Mouse (Mus musculus) spleen, adult 12 weeks (tissue): ENCODE measurements around the gene Mgea5.
"Not testable (repeated sequence)": the region's sequence is repeated elsewhere in the genome, so short reads cannot be mapped to it uniquely, and the experiment has no call there.

Experiments used
- DNase-seq: peaks from one replicate; pipeline ENCODE4 v3.0.0; 2022; ENCODE audit warnings: low spot score

Gene Mgea5

GRCm38 (mm10) chr19:45783181-45783932 lies at the start of gene Mgea5:
Mgea5 (minus strand) TSS chr19:45783837.
- peak; percentile 96 for DNase-seq

DNA sequence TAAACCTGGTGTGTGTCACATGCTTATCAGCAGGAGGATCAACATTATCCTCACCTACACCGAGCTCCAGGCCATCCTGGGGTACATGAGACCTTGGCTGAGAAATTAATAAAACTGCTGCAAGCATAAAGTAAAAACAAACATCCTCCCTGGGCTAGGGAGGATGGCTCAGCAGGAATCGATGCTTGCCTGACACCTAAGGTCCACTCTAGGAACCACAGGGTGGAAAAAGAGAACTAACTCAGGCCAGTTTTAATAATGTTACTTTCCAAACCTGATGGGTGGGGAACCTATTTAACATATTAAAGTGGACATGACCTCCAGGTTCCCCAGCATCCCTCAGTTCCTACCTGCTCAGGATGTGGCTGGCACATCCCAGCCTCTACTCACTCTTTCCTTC lies 47.0 kb upstream of the Mgea5 start:
- no peak for DNase-seq

- DNase-seq, result no peak
Observed at GRCm38 (mm10) chr19:45827736-45828135, 44.1 kb upstream of the Mgea5 start.

GRCm38 (mm10) chr19:45827125-45827524 lies 43.5 kb upstream of the Mgea5 start:
- DNase-seq, result no peak

DNA sequence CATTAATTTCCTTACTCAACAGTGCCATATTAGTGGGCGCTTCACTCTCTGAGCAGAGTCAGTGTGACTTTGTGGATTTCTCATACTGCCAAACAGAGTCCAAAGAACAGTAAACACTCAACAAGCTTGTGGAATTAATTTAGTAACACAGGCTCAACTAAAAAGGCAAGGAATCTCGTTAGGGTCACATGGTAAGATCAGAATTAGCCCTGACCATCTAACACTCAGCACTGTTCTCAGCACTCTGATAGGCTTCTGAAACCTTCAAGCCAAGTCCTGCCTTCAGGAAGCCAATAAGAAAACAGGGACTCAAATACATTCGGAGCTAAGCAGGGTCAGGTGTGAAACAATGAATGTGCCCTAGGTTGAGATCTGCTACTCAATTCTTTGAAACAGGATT lies 42.5 kb upstream of the Mgea5 start:
- DNase-seq, result no peak

DNA sequence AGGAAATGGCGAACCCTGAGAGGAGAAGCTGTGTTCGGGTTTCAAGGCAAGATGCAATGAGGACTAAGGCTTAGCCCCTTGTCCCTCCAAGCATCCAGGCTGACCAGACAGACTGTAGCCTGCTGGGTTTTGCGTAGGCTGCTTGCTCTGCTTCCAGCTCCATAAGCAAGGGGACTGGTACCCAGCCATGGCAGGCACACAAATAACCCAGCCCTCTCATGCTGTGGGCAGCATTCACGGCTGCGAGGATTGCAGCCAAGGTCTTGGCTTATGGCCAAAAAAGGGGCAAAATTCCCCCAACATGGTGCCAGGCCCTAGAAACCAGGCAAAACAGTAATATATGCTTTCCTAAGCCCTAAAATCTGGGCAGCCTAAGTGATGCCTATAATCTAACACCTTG lies 38.2 kb upstream of the Mgea5 start:
- no peak for DNase-seq

DNA sequence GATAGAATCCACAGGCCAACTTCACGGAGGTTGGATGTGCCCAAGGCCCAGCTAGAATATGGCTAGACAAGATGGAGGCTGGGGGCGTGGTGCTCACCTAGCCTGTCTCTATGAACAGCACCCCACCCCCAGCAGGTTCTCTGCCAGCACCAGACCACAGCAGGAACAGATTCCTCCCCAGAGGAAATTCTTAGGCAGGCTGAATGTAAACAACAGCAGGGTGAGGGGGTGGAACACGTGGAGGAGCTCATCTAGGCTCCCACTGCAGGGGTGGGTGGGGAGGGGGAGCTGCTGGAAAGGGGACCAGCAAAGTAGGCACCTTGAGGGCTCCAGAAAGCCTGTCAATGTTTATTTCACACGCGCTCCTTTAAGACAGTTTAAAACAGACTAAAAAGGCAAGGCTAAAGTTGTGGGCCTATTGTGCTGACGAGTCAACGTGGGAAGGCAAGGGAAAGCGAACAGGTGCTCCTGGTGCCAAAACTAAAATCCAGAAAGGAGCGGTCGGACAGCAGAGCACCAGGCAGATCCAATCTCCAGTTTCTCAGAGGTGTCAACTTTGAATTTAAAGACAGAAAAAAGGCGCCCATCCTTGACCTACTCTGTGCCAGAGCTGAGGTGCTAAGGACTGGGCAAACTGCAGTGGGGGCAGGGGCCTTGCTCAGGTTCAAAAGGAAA lies 34.3 kb upstream of the Mgea5 start:
- no peak for DNase-seq

- DNase-seq, result no peak
Observed at GRCm38 (mm10) chr19:45816727-45817126, 33.1 kb upstream of the Mgea5 start.

GRCm38 (mm10) chr19:45815831-45816405 lies 32.3 kb upstream of the Mgea5 start, which contains the start of gene Kcnip2:
Kcnip2 (minus strand) TSS chr19:45816061.
- no peak for DNase-seq

- DNase-seq, result no peak
Observed at GRCm38 (mm10) chr19:45815170-45815569, 31.5 kb upstream of the Mgea5 start.

DNA sequence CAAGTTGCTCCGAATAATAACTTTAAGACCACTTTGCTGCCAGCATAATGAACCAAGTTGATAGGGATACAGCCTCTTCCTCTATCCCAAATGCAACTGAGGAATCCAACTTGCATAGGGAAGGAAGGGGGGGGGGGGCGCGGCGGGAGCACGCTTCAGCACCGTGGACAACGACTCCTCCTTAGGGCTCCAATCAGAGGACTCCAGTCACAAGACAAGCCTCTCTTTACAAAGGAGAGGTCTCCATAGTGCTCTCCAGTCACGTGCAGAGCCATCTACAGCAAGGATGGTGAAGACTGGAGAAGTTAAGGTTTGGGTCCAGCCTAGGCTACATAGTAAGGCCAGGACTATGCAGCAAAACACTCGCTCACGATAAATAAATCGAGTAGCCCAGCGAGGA lies 30.2 kb upstream of the Mgea5 start:
- DNase-seq, result no peak

DNA sequence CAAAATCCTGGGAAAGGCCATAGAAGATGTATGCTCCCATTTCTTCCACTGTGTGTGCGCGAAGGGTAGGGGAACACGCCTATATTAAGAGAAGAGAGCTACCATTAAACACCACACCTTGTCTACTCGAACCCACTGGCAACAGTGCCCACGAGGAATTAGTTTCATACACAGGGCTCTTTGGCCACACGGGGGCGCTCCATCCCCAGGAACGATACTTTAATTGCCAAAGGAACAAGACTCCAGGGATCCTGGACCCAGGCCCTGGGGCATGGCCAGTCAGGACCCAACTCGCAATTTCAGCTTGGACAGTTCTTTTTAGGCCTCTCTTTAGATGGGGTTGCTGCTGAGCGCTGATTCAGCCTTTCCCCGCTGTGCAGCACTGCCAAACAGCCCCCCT lies 29.6 kb upstream of the Mgea5 start:
- DNase-seq, result peak; percentile 66

DNA sequence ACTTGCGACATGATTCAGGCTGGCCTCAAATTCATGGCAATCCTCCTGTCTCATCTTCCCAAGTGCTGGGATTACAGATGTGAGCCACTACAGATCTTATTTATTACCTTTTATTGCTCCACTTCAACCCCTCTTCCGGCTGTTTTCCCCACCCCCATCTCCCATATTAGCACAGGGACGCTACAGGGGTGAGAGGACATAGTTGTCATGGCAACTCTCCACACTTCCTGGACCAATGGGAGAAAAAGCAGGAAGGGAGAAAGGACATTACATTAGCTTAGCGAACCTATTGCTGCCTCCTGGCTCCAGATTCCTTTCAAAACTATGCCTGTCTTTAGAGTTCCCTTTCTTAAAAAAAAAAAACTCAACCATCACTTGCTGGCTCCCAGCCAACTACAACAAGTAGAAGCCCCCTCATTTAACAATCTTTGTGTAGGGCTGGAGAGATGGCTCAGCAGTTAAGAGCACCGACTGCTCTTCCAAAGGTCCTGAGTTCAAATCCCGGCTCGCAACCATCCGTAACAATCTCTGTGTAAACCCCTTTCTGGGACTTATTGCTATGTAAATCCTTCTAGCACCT lies 29.1 kb upstream of the Mgea5 start:
- DNase-seq, result no peak

DNA sequence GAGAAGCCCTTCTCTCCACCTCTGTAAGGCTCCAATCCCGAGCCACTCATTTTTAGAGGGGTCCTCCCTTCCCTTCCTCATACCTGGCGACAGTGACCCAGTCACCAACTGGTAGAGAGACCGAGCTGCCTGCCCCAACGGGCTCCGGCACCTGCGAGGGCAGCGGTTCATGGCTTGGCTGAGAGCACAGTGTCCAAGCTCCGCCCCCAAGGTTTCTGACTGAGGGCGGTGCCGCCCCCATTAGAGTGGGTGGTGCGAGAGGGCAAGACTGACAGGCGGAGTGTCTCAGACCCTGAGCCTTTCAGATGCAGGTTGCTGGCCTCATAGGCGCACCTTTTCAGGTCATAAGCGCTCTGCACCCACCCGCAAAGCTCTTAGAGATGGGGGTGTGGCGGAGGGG lies 28.5 kb upstream of the Mgea5 start:
- no peak for DNase-seq

GRCm38 (mm10) chr19:45811028-45811674 lies 27.5 kb upstream of the Mgea5 start:
- no peak for DNase-seq

DNA sequence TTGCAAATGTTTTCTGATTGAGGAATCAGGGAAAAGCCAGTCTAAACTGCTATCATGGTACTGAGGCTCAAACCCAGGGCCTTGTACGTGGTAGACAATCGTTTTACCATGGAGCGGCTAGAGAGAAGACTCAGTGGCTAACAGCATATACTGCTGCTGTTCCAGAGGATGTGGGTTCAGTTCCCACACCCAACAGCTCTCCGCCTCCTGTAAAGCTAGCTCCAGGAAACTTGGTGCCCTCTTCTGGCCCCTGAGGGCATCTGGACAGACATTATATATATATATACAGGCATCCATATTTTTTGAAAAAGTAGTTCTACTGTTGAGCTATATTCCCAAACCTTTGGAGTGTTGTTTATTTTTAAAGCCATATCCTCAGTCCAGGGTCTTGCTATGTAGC lies 24.1 kb upstream of the Mgea5 start:
- DNase-seq, result no peak

- not testable (repeated sequence) for DNase-seq
Observed at GRCm38 (mm10) chr19:45805817-45806216, 22.2 kb upstream of the Mgea5 start.

- no peak for DNase-seq
Observed at GRCm38 (mm10) chr19:45804593-45805368, 21.1 kb upstream of the Mgea5 start.

GRCm38 (mm10) chr19:45803408-45803807 lies 19.8 kb upstream of the Mgea5 start:
- DNase-seq, result no peak

DNA sequence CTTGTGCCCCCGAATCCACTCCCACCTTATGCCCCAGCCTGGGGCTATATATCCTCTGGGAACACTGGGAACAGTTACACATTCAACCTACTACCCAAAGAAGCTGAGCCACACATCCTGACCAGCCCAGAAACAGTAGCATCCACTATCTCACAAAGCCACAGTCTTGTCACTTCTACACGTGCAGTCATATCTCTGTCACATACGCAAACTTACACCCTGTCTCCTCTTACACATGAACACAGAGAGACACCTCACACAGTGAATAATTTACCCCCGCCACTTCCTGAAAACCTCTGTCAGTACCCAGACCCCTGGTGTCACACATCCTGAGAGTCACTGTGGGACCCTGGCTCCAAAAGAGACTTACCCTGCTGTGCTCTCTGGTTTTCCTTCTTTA lies 19.1 kb upstream of the Mgea5 start:
- DNase-seq, result no peak

DNA sequence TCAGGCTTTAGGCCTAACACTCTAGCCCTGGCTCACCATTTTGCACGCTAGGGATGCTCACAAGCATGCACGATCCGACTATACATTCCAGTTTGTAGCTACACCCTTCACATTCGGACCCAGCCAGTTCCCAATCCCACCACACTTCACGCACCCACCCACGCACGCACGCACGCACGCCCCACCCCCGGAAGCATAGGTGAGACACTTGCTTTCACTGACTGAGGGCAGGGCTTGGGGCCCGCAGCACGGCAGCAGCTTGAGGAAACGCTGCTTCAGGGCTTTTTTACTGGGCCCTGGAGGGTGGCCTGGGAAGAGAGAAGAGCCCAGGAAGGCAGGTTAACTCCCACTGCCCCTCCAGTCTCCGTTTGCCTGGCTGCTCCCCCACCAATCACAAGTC lies 13.2 kb upstream of the Mgea5 start:
- no peak for DNase-seq
